Mouse (Mus musculus): ENCODE results near the gene R3hdm1. TPM values are rescaled to one million over a fixed set of nuclear protein-coding genes. Genes with fewer than 3 reads are reported as not detected.

Gene R3hdm1
- polyA plus RNA-seq (2015; fragmentation: Nextera tagmentation; extraction: Ambion mirVana) = 55.1 and 60.1 TPM in 2 replicates

- peak; percentile 97 for ATAC-seq (ENCODE audit: insufficient number of reproducible peaks, low FRiP score, low TSS enrichment, low read depth)
- Histone ChIP-seq H3K4me3 (peak within 1 kb of the TSS; percentile 94), H3K9ac (peak within 1 kb of the TSS; percentile 84), H3K4me2 (peak within 1 kb of the TSS; percentile 69), H3K36me3 (no peaks in the 10 kb centered on the region), H3K27ac (peak within 1 kb of the TSS; percentile 91), H3K4me1 (peaks cover 5% of the 10 kb centered on the region), H3K9me3 (no peaks in the 10 kb centered on the region), H3K27me3 (no peaks in the 10 kb centered on the region)
- WGBS = 1% methylated on average over 43 of the region's 43 CpGs
These were observed at the start of gene R3hdm1, which contains the start of gene Zranb3 for GRCm38 (mm10) chr1:128102641-128103461. Gene R3hdm1 (plus strand): TSS chr1:128103301. Gene Zranb3 (minus strand): TSS chr1:128103047.

- Histone ChIP-seq H3K4me3 (no peak overlapping the region), H3K4me1 (no peaks in the 10 kb centered on the region), H3K9me3 (no peaks in the 10 kb centered on the region), H3K9ac (no peak overlapping the region), H3K27ac (no peak overlapping the region), H3K36me3 (no peaks in the 10 kb centered on the region), H3K4me2 (no peak overlapping the region), H3K27me3 (no peaks in the 10 kb centered on the region)
- ATAC-seq (ENCODE audit: insufficient number of reproducible peaks, low FRiP score, low TSS enrichment, low read depth) = no peak
- 89% methylated on average over 4 of the region's 4 CpGs for WGBS
These were observed 45.8 kb upstream of the R3hdm1 start for GRCm38 (mm10) chr1:128057269-128057668.

- Histone ChIP-seq H3K4me1 (no peaks in the 10 kb centered on the region), H3K27ac (no peak overlapping the region), H3K9ac (no peak overlapping the region), H3K9me3 (no peaks in the 10 kb centered on the region), H3K4me3 (no peak overlapping the region), H3K36me3 (no peaks in the 10 kb centered on the region), H3K27me3 (no peaks in the 10 kb centered on the region), H3K4me2 (no peak overlapping the region)
- 90% methylated on average over 5 of the region's 5 CpGs for WGBS
- ATAC-seq (ENCODE audit: insufficient number of reproducible peaks, low FRiP score, low TSS enrichment, low read depth) = no peak
These were observed 44.5 kb upstream of the R3hdm1 start for GRCm38 (mm10) chr1:128058625-128059024.

GRCm38 (mm10) chr1:128060655-128061344 lies 42.3 kb upstream of the R3hdm1 start:
- H3K36me3 ChIP-seq = no peaks in the 10 kb centered on the region
- no peaks in the 10 kb centered on the region for H3K9me3 ChIP-seq
- no peaks in the 10 kb centered on the region for H3K4me1 ChIP-seq
- H3K27me3 ChIP-seq = no peaks in the 10 kb centered on the region
- no peak overlapping the region for H3K9ac ChIP-seq
- WGBS = 60% methylated on average over 8 of the region's 8 CpGs
- no peak overlapping the region for H3K4me2 ChIP-seq
- no peak overlapping the region for H3K27ac ChIP-seq
- no peak for ATAC-seq (ENCODE audit: insufficient number of reproducible peaks, low FRiP score, low TSS enrichment, low read depth)
- H3K4me3 ChIP-seq = no peak overlapping the region

GRCm38 (mm10) chr1:128061401-128061800 lies 41.7 kb upstream of the R3hdm1 start:
- Histone ChIP-seq H3K4me2 (no peak overlapping the region), H3K9me3 (no peaks in the 10 kb centered on the region), H3K27me3 (no peaks in the 10 kb centered on the region), H3K4me3 (no peak overlapping the region), H3K4me1 (no peaks in the 10 kb centered on the region), H3K27ac (no peak overlapping the region), H3K36me3 (no peaks in the 10 kb centered on the region), H3K9ac (no peak overlapping the region)
- no peak for ATAC-seq (ENCODE audit: insufficient number of reproducible peaks, low FRiP score, low TSS enrichment, low read depth)
- WGBS = 65% methylated on average over 1 of the region's 1 CpGs

GRCm38 (mm10) chr1:128062167-128062566 lies 40.9 kb upstream of the R3hdm1 start:
- Histone ChIP-seq H3K9me3 (no peaks in the 10 kb centered on the region), H3K27me3 (no peaks in the 10 kb centered on the region), H3K36me3 (no peaks in the 10 kb centered on the region), H3K4me3 (no peak overlapping the region), H3K27ac (no peak overlapping the region), H3K4me1 (no peaks in the 10 kb centered on the region), H3K4me2 (no peak overlapping the region), H3K9ac (no peak overlapping the region)
- 85% methylated on average over 1 of the region's 1 CpGs for WGBS
- ATAC-seq (ENCODE audit: insufficient number of reproducible peaks, low FRiP score, low TSS enrichment, low read depth) = no peak

- no peak overlapping the region for H3K4me3 ChIP-seq
- no peak overlapping the region for H3K27ac ChIP-seq
- H3K36me3 ChIP-seq = no peaks in the 10 kb centered on the region
- ATAC-seq (ENCODE audit: insufficient number of reproducible peaks, low FRiP score, low TSS enrichment, low read depth) = no peak
- no peaks in the 10 kb centered on the region for H3K9me3 ChIP-seq
- no peaks in the 10 kb centered on the region for H3K27me3 ChIP-seq
- H3K4me2 ChIP-seq = no peak overlapping the region
- H3K4me1 ChIP-seq = no peaks in the 10 kb centered on the region
- no peak overlapping the region for H3K9ac ChIP-seq
- WGBS = 65% methylated on average over 6 of the region's 6 CpGs
These were observed 38.4 kb upstream of the R3hdm1 start for GRCm38 (mm10) chr1:128064716-128065115.

- Histone ChIP-seq H3K36me3 (no peaks in the 10 kb centered on the region), H3K4me1 (no peaks in the 10 kb centered on the region), H3K9me3 (no peaks in the 10 kb centered on the region), H3K9ac (no peak overlapping the region), H3K27ac (no peak overlapping the region), H3K27me3 (no peaks in the 10 kb centered on the region), H3K4me3 (no peak overlapping the region), H3K4me2 (no peak overlapping the region)
- no peak for ATAC-seq (ENCODE audit: insufficient number of reproducible peaks, low FRiP score, low TSS enrichment, low read depth)
- 89% methylated on average over 2 of the region's 2 CpGs for WGBS
These were observed 34.1 kb upstream of the R3hdm1 start for GRCm38 (mm10) chr1:128068945-128069397.

GRCm38 (mm10) chr1:128070003-128070402 lies 33.1 kb upstream of the R3hdm1 start:
- Histone ChIP-seq H3K9me3 (no peaks in the 10 kb centered on the region), H3K27me3 (no peaks in the 10 kb centered on the region), H3K4me2 (no peak overlapping the region), H3K36me3 (no peaks in the 10 kb centered on the region), H3K4me1 (no peaks in the 10 kb centered on the region), H3K27ac (no peak overlapping the region), H3K4me3 (no peak overlapping the region), H3K9ac (no peak overlapping the region)
- WGBS = 95% methylated on average over 3 of the region's 3 CpGs
- ATAC-seq (ENCODE audit: insufficient number of reproducible peaks, low FRiP score, low TSS enrichment, low read depth) = no peak

- H3K9ac ChIP-seq = no peak overlapping the region
- WGBS = 91% methylated on average over 6 of the region's 6 CpGs
- no peaks in the 10 kb centered on the region for H3K4me1 ChIP-seq
- H3K27ac ChIP-seq = no peak overlapping the region
- ATAC-seq (ENCODE audit: insufficient number of reproducible peaks, low FRiP score, low TSS enrichment, low read depth) = no peak
- H3K27me3 ChIP-seq = no peaks in the 10 kb centered on the region
- no peaks in the 10 kb centered on the region for H3K9me3 ChIP-seq
- no peak overlapping the region for H3K4me2 ChIP-seq
- no peak overlapping the region for H3K4me3 ChIP-seq
- H3K36me3 ChIP-seq = no peaks in the 10 kb centered on the region
These were observed 30.1 kb upstream of the R3hdm1 start for GRCm38 (mm10) chr1:128073051-128073450.

- no peak for ATAC-seq (ENCODE audit: insufficient number of reproducible peaks, low FRiP score, low TSS enrichment, low read depth)
- no peaks in the 10 kb centered on the region for H3K36me3 ChIP-seq
- no peaks in the 10 kb centered on the region for H3K9me3 ChIP-seq
- H3K4me2 ChIP-seq = no peak overlapping the region
- WGBS = 89% methylated on average over 8 of the region's 8 CpGs
- H3K4me1 ChIP-seq = no peaks in the 10 kb centered on the region
- H3K4me3 ChIP-seq = no peak overlapping the region
- no peak overlapping the region for H3K9ac ChIP-seq
- H3K27me3 ChIP-seq = no peaks in the 10 kb centered on the region
- no peak overlapping the region for H3K27ac ChIP-seq
These were observed 26.2 kb upstream of the R3hdm1 start for GRCm38 (mm10) chr1:128076791-128077479.

GRCm38 (mm10) chr1:128077788-128078187 lies 25.3 kb upstream of the R3hdm1 start:
- 91% methylated on average over 2 of the region's 2 CpGs for WGBS
- no peaks in the 10 kb centered on the region for H3K27me3 ChIP-seq
- H3K4me1 ChIP-seq = no peaks in the 10 kb centered on the region
- no peak overlapping the region for H3K9ac ChIP-seq
- ATAC-seq (ENCODE audit: insufficient number of reproducible peaks, low FRiP score, low TSS enrichment, low read depth) = no peak
- H3K4me2 ChIP-seq = no peak overlapping the region
- H3K27ac ChIP-seq = no peak overlapping the region
- no peaks in the 10 kb centered on the region for H3K9me3 ChIP-seq
- no peak overlapping the region for H3K4me3 ChIP-seq
- no peaks in the 10 kb centered on the region for H3K36me3 ChIP-seq
